Mouse (Mus musculus) embryo, embryonic 10.5 days (tissue): Measurements from ENCODE around the gene Map1b.

ENCODE experiments used
- DNase-seq: peaks from one replicate; pipeline ENCODE4 v3.0.0-alpha.2; 2015; ENCODE audit warnings: low spot score

The Map1b gene

DNA sequence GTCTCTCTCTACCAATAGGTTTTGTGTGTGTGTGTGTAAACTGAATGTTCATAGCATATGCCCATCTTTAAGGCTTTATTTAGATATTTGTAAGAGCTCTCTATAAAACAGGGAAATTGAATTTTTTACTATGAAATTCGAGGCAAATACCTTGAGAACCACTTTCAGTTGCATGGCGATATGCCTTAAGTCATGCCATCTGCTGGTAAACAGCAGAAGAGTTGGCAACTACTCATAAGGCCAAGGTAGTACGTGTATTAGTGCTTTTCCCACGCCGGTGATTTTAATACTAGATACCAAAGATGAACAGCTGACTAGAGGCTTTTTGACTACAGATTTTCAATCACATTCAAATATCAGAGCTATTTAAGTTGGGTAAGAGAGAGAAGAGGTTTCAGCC lies 27.2 kb downstream of the Map1b start:
- DNase-seq: no peak

- DNase-seq: no peak
Observed at GRCm38 (mm10) chr13:99485861-99486260, 30.5 kb downstream of the Map1b start.

- DNase-seq: no peak
Observed at GRCm38 (mm10) chr13:99485331-99485733, 31.0 kb downstream of the Map1b start.

DNA sequence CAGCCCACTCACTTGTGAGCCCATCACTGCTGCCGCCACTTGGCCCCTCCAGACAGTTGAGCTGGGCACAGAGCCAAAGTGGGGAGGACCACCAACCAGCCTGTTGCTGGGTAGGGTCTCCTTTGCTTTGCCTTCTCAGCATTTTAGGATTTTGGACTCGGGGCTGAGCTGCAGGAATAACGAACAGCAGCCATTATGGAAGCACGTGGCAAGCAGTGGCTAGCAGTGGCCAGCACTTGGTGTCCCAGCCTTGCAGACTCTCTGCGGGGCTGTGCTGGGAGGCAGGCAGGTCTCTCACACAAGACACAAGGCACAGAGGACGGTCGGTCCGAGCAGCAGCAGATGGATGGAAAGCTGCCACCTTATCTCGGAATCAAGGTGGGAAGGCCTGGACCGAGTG lies 31.4 kb downstream of the Map1b start:
- DNase-seq: no peak

- DNase-seq: no peak
Observed at GRCm38 (mm10) chr13:99483433-99483832, 32.9 kb downstream of the Map1b start.

DNA sequence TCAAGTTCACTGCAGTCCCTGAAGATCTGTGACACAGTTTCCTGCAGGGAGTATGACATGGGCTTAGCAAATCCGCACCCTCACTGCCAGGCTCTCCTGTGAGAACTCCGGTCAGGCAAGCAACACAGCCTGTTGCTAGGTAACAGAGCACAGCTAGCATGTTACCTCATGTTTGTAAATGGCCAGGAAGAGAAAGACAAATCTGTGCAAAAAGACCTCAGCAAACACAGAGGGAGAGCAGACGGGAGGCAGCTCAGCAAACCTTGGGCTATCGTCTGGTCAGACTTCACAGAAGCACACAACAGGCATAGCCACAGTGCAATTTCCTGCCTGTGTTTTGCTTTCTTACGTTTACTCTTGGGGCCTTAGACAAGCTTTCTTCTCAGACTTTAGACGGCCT lies 40.9 kb downstream of the Map1b start:
- peak; percentile 89 for DNase-seq

- peak; percentile 72 for DNase-seq
Observed at GRCm38 (mm10) chr13:99475033-99475432, 41.3 kb downstream of the Map1b start.

GRCm38 (mm10) chr13:99474108-99474507 lies 42.2 kb downstream of the Map1b start:
- DNase-seq: no peak

DNA sequence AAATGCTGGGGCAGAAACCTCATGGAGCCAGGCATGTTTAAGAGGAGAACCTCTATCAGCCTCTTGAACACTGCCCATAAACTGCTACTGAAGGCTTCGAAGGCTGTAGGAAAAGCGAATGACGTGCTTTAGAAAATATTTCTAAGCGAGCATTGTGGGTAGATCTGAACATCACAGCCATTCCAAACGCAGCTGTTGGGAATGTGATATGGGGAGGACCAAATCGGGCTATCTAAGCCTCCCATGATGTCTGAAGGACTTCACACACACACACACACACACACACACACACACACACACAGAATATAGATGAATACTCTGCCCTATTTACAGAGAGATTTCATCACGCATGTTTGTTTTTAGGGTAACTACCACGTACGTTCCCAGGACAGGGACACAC lies 44.3 kb downstream of the Map1b start:
- no peak for DNase-seq

DNA sequence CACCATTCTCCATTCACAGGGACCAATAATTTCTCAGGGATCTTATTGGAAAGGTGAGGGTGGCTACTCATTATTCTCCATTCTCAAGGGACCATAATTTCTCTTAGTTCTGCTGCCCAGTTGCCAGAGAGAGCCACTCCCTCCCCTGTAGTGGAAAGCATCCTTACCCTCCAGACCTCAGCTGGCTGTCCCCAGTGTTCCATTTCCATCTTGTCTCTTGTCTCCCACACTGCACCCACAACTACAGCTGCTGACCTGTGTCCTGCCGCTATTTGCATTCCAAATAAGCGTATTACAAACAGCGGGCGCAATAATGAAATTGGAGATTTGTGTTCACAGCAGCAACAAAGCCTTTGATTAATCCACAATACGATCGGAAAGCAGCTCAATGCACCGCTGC lies 46.3 kb downstream of the Map1b start:
- no peak for DNase-seq

- DNase-seq: no peak
Observed at GRCm38 (mm10) chr13:99468267-99468666, 48.1 kb downstream of the Map1b start.

- peak; percentile 66 for DNase-seq
Observed at GRCm38 (mm10) chr13:99466811-99467315, 49.5 kb downstream of the Map1b start.

DNA sequence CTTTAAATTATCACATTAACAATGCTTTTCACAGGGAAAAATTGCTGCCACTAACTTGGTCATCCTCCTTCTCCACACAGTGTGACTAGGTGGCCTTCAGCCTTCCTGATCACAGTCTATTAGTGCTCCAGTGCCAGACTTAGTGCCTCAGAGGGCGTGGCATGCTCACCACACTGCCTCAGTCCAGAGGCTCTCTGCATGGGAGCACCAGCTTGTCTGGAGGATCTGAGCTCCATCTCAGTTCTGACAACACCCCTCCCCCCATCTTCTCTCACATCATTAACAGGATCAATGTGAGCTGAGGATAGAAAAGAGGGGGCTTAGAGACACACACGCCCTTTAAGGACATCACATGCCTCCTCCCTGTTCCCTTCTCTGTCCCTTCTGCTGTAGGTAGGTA lies 50.3 kb downstream of the Map1b start:
- DNase-seq: peak; percentile 53

- DNase-seq: no peak
Observed at GRCm38 (mm10) chr13:99464551-99464950, 51.8 kb downstream of the Map1b start.

DNA sequence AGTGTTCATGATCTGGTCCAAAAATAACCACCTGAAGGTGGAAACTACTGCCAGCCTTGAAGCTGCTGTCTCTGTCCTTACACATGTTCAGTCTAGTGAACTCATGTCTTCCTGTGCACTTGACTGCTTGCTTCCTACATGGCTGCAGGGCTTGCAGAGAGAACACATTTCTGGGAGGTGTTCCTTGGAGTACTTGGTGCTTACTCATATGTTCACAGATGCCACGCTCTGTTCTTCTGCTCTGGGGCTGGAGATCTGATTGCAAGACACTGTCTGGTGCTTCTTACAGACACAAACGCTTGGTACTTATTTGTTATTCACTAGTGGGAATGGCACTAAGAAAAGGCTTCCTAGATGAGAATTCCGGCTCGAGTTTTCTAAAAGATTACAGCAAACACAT lies 54.5 kb downstream of the Map1b start:
- DNase-seq: no peak

DNA sequence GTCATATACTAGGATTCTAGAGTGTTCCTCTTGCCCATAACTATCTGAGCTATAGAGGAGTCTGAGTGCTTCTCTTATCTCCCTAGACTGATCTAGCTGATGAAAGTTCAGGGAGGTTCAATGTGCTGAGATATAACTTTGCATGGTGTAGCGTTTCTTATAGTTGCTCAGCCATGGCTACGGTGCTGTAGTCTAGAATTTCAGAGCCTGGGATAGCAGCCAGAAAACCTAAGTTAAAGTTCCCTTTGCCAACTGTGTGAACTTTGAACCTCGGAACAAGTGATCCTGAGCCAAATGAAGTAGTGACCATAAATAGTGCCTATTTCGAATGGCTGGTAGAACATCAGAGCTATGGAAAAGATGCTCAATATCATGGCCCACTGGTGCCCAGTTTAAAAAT lies 56.7 kb downstream of the Map1b start:
- DNase-seq: no peak

GRCm38 (mm10) chr13:99458658-99459386 lies 57.5 kb downstream of the Map1b start:
- DNase-seq: no peak

- no peak for DNase-seq
Observed at GRCm38 (mm10) chr13:99454977-99455376, 61.4 kb downstream of the Map1b start.

DNA sequence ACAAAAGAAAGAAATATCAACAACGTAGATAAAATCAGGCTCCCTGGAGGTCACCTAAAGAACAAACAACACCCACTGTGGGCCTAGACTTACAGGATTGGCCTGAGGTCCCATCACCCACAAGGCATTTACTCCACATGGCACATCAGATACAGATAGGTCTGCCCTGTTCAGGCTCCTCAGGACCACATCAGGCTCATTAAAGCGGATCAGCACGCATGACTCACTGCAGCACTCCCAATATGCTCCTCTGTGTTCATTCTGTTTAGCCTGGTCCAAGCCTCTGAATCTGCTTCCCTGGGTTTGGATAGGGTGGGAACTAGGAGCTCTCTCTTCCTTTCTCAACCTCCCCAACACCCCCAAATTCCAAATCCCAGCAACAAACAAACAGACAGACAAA lies 63.9 kb downstream of the Map1b start:
- no peak for DNase-seq

DNA sequence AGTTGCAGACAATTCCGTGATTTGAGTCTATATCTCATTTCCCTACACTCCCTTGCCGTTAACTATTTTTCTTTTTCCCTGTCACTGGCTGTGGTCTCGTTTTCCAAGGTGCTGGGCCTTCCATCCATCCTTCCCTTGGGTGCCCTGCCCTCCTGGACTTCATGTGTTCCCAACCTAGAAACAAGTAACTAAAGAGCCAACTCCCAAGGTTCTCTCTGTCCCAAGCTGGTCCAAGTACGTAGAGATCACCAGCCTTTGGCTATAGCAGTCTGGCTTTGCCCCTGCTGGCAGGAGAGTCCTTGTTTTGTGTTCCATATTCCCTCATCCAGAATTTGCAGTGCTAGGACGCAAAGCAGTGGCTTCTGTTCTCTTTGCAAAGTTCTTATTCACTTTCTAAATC lies 65.1 kb downstream of the Map1b start:
- DNase-seq: no peak

- DNase-seq: no peak
Observed at GRCm38 (mm10) chr13:99450766-99451165, 65.6 kb downstream of the Map1b start.

GRCm38 (mm10) chr13:99449547-99449946 lies 66.8 kb downstream of the Map1b start:
- no peak for DNase-seq

DNA sequence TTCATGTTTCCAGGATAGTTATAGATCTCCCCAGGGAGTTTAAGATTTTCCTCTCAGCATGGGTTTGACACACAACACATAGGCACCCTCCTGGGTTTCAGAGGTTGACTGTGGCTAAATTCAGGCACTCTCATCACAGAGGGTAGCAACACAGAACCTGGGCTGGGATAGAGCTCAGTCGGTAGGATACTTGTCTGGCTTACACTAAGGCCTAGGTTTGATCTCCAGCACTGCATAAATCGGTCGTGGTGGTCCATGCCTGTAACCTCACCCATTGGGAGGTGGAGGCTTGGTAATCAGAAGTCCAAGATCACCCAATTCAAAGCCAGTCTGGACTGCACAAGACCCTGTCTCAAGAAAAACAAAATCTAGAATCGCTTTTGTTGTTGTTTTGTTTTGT lies 68.1 kb downstream of the Map1b start:
- no peak for DNase-seq
